Mouse (Mus musculus) hindbrain, embryonic 11.5 days (tissue): ENCODE data around the gene Rnf123. TPM values are rescaled to one million over a fixed set of nuclear protein-coding genes. Genes with fewer than 3 reads are reported as not detected.

Experiments used
- ATAC-seq: fragments of 200-750 bp; cut with Nextera tagmentation; 2 replicates; pipeline ENCODE4 v1.8.0; 2017; ENCODE audit warnings: mild to moderate bottlenecking, moderate TSS enrichment, moderate library complexity; ENCODE audit not compliant: low FRiP score
- DNase-seq: peaks from one replicate; pipeline ENCODE4 v3.0.0-alpha.2; 2015; ENCODE audit warnings: low spot score
- H3K27ac ChIP-seq: fragments of 300-500 bp; sonication (generic); 2 replicates; pipeline ENCODE4 v1.5.1; 2014; ENCODE audit warnings: mild to moderate bottlenecking, low read depth, low read length
- H3K27me3 ChIP-seq: fragments of 300-500 bp; sonication (generic); 2 replicates; pipeline ENCODE4 v1.6.1; 2014; ENCODE audit warnings: mild to moderate bottlenecking, low read length, moderate library complexity, mixed read lengths; ENCODE audit not compliant: control insufficient read depth, insufficient read depth
- H3K36me3 ChIP-seq: fragments of 300-500 bp; sonication (generic); 2 replicates; pipeline ENCODE4 v1.6.1; 2014; ENCODE audit warnings: mild to moderate bottlenecking, low read length, moderate library complexity, mixed read lengths; ENCODE audit not compliant: control insufficient read depth, insufficient read depth
- H3K4me1 ChIP-seq: fragments of 300-500 bp; sonication (generic); replicated peaks from 2 replicates; pipeline ENCODE4 v1.6.1; 2014; ENCODE audit warnings: low read length, mixed read lengths; ENCODE audit not compliant: control insufficient read depth, insufficient read depth
- H3K4me2 ChIP-seq: fragments of 300-500 bp; sonication (generic); replicated peaks from 2 replicates; pipeline ENCODE4 v1.6.1; 2014; ENCODE audit warnings: mild to moderate bottlenecking, low read depth, low read length
- H3K4me3 ChIP-seq: fragments of 300-500 bp; sonication (generic); 2 replicates; pipeline ENCODE4 v1.5.1; 2014; ENCODE audit warnings: low read depth, low read length
- H3K9ac ChIP-seq: fragments of 300-500 bp; sonication (generic); 2 replicates; pipeline ENCODE4 v1.6.1; 2014; ENCODE audit warnings: low read depth, low read length
- H3K9me3 ChIP-seq: fragments of 300-500 bp; sonication (generic); 2 replicates; pipeline ENCODE4 v1.6.1; 2016; ENCODE audit warnings: low read length; ENCODE audit not compliant: control insufficient read depth
- WGBS: fragments of 180-500 bp; shearing (Covaris S2); extraction: QIAGEN DNeasy Blood & Tissue Kit; methylation state at CpG from one replicate; pipeline ENCODE4 v1.1.7; 2014; 5-methylcytosine and 5-hydroxymethylcytosine counted together
- polyA plus RNA-seq: library from polyadenylated mRNA; unstranded; fragments of >200 nt; fragmentation: Nextera tagmentation; extraction: Ambion mirVana; gene quantifications from 2 replicates; pipeline ENCODE4 v1.2.1, GENCODE M21; 2014

The Rnf123 gene
- polyA plus RNA-seq, 1 experiment from 2014 or later, result 26.5 TPM

DNA sequence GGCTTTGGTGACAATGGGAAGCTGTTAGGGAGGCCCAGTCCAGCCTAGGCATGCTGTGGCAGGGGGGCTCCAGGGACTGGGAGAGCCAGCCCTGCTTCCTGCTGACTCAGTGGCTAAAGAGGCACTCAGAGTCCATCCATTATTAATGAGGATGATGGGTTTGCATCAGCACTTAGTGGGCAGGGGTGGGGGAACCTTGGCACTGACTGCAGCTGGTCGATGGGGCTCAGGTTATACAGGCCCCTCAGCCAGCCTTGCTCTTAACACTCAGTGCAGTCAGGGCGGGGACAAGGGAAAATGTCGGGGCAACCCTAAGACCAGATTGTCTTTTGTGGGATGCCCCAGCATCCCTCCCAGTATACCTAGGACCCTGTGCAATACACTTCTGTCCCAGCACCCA, 21.0 kb downstream of the Rnf123 start:
- H3K27me3 ChIP-seq, result no peaks in the 10 kb centered on the region
- H3K27ac ChIP-seq, result no peak overlapping the region
- 97% methylated on average over 3 of the region's 3 CpGs for WGBS
- H3K36me3 ChIP-seq, result 0 out of 2 replicates have a peak, but pooled peaks cover 2% of the 10 kb centered on the region
- H3K4me3 ChIP-seq, result no peak overlapping the region
- DNase-seq (no peak), ATAC-seq (no peak)
- H3K9me3 ChIP-seq, result no peaks in the 10 kb centered on the region
- H3K4me1 ChIP-seq, result no peaks in the 10 kb centered on the region
- no peak overlapping the region for H3K4me2 ChIP-seq
- H3K9ac ChIP-seq, result no peak overlapping the region

DNA sequence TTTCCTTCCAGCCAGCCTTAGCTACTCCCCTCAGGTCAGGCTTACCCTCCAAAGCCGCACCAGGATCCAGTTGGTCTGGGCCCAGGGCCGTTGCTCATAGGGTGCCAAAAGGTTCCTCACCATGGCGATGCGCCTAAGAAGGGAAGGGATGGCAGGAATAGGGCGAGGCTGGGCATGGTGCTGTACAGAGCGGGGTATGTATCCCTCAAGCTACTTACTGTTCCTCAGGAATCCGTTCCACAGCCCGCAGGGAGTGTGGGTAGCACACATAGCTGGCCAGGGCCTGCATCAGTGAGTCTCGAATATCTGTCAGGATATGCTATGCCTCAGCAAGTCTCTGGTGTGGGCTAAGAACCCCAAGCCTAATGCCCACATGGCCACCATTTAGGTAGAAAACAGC, 24.9 kb downstream of the Rnf123 start:
- H3K4me2 ChIP-seq, result no peak overlapping the region
- no peak overlapping the region for H3K9ac ChIP-seq
- DNase-seq (no peak), ATAC-seq (no peak)
- no peaks in the 10 kb centered on the region for H3K4me1 ChIP-seq
- H3K27me3 ChIP-seq, result no peaks in the 10 kb centered on the region
- H3K9me3 ChIP-seq, result no peaks in the 10 kb centered on the region
- 95% methylated on average over 9 of the region's 9 CpGs for WGBS
- no peak overlapping the region for H3K4me3 ChIP-seq
- 0 out of 2 replicates have a peak, but pooled peaks cover 2% of the 10 kb centered on the region for H3K36me3 ChIP-seq
- H3K27ac ChIP-seq, result no peak overlapping the region

DNA sequence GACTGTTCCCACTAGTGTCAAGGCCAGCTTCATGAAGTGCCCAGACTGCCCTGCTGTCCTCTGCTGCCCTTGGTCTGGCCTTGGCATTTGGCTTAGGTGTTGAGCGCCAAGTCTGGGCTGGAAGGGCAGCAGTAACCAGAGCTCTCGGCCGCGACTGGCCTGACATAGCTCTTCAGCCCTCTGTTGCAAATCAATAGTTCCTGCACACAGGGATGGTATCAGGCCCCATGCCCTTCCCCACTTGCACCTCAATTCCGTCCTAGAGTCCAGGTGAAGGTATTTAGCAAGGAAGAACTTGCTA, 25.9 kb downstream of the Rnf123 start:
- H3K27ac ChIP-seq, result no peak overlapping the region
- 0 out of 2 replicates have a peak, but pooled peaks cover 2% of the 10 kb centered on the region for H3K36me3 ChIP-seq
- no peak for ATAC-seq
- H3K9me3 ChIP-seq, result no peaks in the 10 kb centered on the region
- no peak for DNase-seq
- no peak overlapping the region for H3K4me3 ChIP-seq
- H3K27me3 ChIP-seq, result no peaks in the 10 kb centered on the region
- no peak overlapping the region for H3K9ac ChIP-seq
- H3K4me1 ChIP-seq, result peaks cover 2% of the 10 kb centered on the region; the same call in 1 of the 2 replicates
- WGBS, result 95% methylated on average over 5 of the region's 5 CpGs
- no peak overlapping the region for H3K4me2 ChIP-seq

DNA sequence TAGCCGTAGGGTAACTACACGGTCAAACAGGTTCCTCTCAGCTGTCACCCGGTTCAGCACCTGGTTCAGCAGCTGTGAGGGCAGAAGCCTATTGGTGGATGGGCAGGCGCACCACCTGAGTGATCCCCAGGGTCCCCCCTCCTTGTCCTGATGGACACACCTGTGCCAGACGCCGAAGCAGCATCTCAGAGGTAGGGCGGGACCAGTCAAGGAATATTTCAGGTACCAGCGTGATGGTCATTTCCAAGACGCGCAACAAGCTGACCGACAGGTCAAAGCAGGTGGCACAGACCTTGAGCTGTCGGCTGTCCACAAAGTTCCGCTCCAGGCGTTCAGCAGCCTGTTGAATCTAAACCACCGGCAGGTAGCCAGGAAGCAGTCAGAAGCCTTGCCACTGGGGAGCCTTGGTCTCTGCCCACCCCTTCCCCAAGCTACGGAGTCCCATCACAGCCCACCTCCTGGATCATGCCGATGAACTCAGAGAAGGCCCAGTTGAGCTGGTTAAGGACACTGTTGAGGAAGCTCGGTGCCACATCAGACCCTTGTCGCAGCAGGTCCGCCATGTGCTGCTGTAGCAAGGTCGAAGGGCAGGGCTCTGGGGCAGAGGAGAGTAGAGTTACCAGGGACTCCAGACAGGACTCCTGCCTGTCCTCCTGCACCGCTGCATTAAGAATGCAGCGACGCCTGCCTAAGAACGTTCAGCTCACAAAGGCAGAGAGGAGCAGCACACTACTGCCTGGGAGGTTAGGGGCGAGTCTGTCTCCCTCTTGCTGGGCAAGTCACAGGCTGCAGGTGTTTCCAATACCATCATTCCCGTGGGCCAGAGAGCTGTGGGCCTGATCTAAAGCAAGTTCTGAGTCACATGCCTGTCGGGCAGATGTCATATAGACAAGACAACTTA, 26.5 kb downstream of the Rnf123 start:
- DNase-seq, result no peak
- no peak for ATAC-seq
- Histone ChIP-seq H3K36me3 (0 out of 2 replicates have a peak, but pooled peaks cover 2% of the 10 kb centered on the region), H3K4me2 (no peak overlapping the region), H3K4me1 (peaks cover 2% of the 10 kb centered on the region; the same call in 1 of the 2 replicates), H3K9ac (no peak overlapping the region), H3K27me3 (no peaks in the 10 kb centered on the region), H3K4me3 (no peak overlapping the region), H3K27ac (no peak overlapping the region), H3K9me3 (no peaks in the 10 kb centered on the region)
- WGBS, result 78% methylated on average over 28 of the region's 28 CpGs

DNA sequence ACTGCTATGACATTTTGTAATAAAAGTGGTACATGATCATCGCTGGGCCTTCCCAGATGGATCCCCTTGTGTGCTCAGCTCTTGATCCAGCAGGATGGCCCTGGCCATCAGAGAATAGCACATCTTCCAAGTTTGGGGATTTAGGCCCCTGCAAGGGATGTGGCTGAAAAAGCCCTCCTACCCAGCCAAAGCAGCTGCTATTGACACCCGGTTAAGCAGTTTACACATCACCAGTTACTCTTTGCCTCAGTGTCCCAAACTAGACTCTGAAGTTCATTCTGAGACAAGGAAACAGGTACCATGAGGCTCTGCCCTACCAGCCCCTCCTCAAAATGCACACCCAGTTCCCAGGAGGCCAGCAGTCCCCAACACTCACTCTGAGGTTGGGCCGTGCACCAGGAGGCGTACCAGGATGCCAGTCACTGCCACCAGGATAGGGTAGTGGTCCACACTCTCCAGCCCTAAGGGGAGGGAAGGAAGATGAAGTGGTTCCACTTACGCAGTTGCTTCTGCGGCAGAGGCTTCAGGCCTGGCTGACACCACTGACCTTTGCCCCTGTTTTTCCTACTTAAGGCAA, 27.4 kb downstream of the Rnf123 start:
- 91% methylated on average over 6 of the region's 6 CpGs for WGBS
- no peak overlapping the region for H3K4me3 ChIP-seq
- H3K9ac ChIP-seq, result no peak overlapping the region
- H3K4me2 ChIP-seq, result no peak overlapping the region
- no peaks in the 10 kb centered on the region for H3K27me3 ChIP-seq
- no peaks in the 10 kb centered on the region for H3K9me3 ChIP-seq
- H3K36me3 ChIP-seq, result 0 out of 2 replicates have a peak, but pooled peaks cover 2% of the 10 kb centered on the region
- H3K27ac ChIP-seq, result no peak overlapping the region
- ATAC-seq, result no peak
- peaks cover 2% of the 10 kb centered on the region; the same call in 1 of the 2 replicates for H3K4me1 ChIP-seq
- no peak for DNase-seq

DNA sequence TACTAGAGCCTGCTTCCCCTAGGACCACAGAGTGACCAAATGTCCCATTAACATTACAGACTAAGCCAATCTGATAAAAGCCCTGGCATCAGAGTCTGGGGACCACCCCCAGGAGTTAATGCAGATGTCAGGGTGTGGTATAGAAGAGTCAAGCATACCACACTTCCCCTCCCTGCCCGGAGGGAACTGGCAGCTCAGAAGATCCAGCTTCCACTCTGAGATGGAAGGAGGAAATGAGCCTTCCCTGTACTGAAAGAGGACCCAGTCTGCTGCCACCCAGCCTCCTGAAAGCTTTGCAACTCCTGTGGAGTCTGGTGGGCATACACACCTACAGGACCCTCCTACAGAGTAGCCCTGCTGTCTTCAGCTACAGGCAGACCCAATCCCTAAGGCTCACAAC, 28.1 kb downstream of the Rnf123 start:
- Histone ChIP-seq H3K36me3 (0 out of 2 replicates have a peak, but pooled peaks cover 2% of the 10 kb centered on the region), H3K9ac (no peak overlapping the region), H3K9me3 (no peaks in the 10 kb centered on the region), H3K27me3 (no peaks in the 10 kb centered on the region), H3K4me1 (peaks cover 2% of the 10 kb centered on the region; the same call in 1 of the 2 replicates), H3K4me2 (no peak overlapping the region), H3K27ac (no peak overlapping the region), H3K4me3 (no peak overlapping the region)
- 94% methylated on average over 1 of the region's 1 CpGs for WGBS
- DNase-seq (no peak), ATAC-seq (no peak)

DNA sequence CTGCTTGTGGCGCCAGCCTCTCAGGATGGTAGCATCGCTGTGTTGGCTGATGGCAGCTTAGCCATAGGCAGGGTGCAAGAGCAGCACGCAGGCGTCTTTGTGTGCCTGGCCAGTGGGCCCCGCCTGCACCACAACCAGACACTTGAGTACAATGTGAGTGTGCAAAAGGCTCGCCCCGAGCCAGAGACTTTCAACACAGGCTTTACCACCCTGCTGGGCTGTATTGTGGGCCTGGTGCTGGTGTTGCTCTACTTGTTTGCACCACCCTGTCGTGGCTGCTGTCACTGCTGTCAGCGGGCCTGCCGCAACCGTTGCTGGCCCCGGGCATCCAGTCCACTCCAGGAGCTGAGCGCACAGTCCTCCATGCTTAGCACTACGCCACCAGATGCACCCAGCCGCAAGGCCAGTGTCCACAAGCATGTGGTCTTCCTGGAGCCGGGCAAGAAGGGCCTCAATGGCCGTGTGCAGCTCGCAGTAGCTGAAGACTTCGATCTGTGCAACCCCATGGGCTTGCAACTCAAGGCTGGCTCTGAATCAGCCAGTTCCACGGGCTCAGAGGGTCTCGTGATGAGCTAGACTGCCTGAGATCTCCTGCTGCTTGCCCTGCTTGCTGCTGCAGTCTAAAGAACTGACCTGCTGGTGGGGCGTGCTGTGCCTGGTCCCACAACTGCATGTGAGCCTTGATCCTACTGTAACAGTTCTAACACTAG, 28.7 kb downstream of the Rnf123 start:
- Histone ChIP-seq H3K27ac (no peak overlapping the region), H3K9ac (no peak overlapping the region), H3K36me3 (0 out of 2 replicates have a peak, but pooled peaks cover 2% of the 10 kb centered on the region), H3K27me3 (no peaks in the 10 kb centered on the region), H3K9me3 (no peaks in the 10 kb centered on the region), H3K4me2 (no peak overlapping the region), H3K4me1 (peaks cover 5% of the 10 kb centered on the region; the same call in 1 of the 2 replicates), H3K4me3 (no peak overlapping the region)
- ATAC-seq (no peak), DNase-seq (no peak)
- 91% methylated on average over 22 of the region's 22 CpGs for WGBS

DNA sequence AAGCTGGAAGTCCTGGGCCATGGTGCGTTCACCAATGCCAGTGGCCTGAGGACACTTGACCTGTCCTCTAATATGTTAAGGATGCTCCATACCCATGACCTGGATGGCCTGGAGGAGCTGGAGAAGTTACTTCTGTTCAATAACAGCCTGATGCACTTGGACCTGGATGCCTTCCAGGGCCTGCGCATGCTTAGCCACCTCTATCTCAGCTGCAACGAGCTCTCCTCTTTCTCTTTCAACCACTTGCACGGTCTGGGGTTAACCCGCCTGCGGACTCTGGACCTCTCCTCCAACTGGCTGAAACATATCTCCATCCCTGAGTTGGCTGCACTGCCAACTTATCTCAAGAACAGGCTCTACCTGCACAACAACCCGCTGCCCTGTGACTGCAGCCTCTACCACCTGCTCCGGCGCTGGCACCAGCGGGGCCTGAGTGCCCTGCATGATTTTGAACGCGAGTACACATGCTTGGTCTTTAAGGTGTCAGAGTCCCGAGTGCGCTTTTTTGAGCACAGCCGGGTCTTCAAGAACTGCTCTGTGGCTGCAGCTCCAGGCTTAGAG, 29.4 kb downstream of the Rnf123 start:
- no peak overlapping the region for H3K27ac ChIP-seq
- H3K36me3 ChIP-seq, result no peaks in the 10 kb centered on the region
- no peak overlapping the region for H3K9ac ChIP-seq
- ATAC-seq, result no peak
- H3K4me1 ChIP-seq, result peaks cover 6% of the 10 kb centered on the region; the same call in 1 of the 2 replicates
- 93% methylated on average over 15 of the region's 15 CpGs for WGBS
- H3K4me2 ChIP-seq, result no peak overlapping the region
- H3K9me3 ChIP-seq, result no peaks in the 10 kb centered on the region
- DNase-seq, result no peak
- no peaks in the 10 kb centered on the region for H3K27me3 ChIP-seq
- H3K4me3 ChIP-seq, result no peak overlapping the region
